Mouse (Mus musculus): ENCODE results near the gene 2700097O09Rik.
"Not testable (repeated sequence)": the region's sequence is repeated elsewhere in the genome, so short reads cannot be mapped to it uniquely, and the experiment has no call there.

The 2700097O09Rik gene

DNA sequence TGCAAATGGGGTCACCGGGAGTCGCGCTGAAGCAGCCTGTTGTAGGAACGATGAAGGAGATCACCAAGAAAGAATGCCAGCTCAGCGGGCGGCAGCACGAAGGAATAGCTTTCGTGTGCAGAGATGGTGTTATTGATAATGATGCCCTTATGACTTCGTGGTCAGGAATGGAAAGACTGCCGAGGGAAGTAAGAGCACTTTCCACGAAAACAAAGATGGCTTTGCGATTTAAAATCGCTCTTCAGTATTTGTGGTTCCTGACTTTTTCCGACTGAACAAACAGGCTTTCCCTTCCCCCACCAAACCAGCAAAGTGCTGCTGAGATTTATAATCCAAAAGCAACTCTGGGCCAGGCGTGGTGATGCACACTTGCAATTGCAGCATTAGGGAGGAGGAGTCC is 38.9 kb downstream of the 2700097O09Rik start:
- DNase-seq (ENCODE audit: low spot score): no peak

DNA sequence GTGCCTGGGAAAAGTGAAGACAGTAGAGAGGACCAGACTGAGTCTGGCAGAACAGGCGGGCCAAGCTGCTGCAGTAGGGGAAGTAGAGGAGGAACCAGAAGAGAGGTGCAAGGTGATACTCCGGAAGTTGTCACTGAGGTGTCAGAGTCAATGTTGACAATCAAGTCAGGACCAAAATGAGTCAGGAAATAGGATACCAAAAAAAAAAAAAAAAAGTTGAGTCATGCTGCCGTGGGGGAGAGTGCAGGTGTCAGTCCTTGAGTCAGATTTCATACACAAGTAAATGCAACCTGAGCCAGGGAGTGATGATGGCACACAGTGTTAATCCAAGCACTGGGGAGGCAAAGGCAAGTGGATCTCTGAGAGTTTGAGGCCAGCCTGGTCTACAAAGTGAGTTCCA is 52.8 kb downstream of the 2700097O09Rik start:
- no peak for DNase-seq (ENCODE audit: low spot score)

GRCm38 (mm10) chr12:55023284-55023683 is 56.6 kb downstream of the 2700097O09Rik start:
- DNase-seq (ENCODE audit: low spot score): no peak

GRCm38 (mm10) chr12:55019421-55019877 is 60.5 kb downstream of the 2700097O09Rik start:
- no peak for DNase-seq (ENCODE audit: low spot score)

DNA sequence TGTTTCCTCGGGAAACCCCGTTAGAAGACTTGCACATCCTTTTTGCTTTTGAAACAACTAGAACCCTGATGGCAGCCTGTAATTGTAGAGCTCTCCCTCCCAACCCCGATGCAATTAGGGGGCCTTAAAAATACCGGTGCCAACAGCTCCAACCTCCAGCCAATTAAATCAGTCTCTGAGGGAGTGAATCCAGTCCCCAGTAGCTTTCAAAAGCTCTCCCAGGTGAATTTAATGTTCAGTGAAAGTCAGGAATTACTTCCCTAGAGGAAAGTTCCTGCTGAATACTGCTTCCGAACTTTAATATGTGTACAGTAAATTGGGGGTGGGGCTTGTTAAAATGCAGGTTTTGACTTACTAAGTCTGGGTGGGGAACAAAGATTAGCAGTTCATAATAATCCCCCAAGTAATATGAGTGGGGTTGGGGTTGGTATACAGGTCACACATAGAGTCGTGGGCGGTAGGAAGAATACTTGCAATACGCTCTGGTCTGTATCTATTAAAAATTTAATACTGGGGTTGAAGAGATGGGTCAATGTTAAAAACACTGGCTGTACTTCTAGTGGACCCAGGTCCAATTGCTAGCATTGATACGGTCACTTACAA is 62.7 kb downstream of the 2700097O09Rik start:
- DNase-seq (ENCODE audit: low spot score): no peak

DNA sequence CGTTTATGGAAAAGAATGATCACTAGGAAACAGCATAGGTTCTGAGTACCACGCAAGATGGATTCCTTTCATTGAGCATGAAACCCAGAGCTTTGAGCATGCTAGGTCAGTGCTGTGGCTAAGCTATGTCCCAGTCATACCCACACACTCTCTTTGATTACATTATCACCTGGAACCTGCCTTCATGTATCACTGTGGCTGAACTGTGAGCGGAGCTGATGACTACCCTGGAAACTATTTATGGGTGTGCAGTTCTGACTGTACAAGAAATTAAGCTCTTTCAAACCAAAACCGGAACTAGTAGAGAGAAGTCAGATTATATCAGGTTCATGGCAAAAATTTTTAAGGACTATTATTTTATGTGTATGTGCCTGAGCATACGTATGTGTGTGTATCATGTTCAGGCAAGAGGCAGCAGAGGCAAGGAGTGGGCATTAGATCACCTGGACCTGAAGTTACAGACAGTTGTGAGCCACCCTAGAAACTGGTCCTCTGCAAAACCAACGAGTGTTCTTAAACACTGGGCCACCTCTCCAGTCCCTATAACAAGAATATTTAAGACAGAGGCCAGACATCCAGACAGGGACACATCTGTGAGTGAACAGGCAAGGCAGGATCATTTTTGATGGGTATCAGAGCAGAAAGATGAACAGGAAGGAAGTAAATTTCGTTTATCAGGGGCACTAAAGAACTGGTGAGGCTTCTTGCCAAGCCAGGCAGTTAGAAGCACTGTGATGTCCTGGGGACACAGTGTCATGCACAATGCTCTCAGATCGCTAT is 63.4 kb downstream of the 2700097O09Rik start:
- DNase-seq (ENCODE audit: low spot score): no peak

DNA sequence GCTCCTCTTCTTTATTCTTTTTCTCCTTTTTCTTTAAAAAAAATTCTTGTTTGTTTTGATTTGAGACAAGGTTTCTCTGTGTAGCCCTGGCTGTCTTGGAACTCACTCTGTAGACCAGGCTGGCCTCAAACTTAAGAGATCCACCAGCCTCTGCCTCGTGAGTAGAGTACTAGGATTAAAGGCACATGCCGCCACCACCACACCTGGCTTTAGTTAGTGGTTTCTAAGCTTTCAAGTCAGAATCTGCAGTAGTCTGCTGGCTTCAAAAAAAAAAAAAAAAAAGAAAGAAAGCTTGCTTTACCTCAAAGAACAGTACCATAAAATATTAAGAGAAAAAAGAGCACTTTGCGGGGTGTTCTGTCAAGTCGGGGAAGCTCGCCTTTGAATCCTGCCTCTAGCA is 64.5 kb downstream of the 2700097O09Rik start:
- DNase-seq (ENCODE audit: low spot score): no peak

- DNase-seq (ENCODE audit: low spot score): no peak
These were observed 66.1 kb downstream of the 2700097O09Rik start, which contains the start of gene Baz1a for GRCm38 (mm10) chr12:55013626-55014398. Gene Baz1a (minus strand): TSS chr12:55014348.

GRCm38 (mm10) chr12:55013031-55013430 is 66.9 kb downstream of the 2700097O09Rik start:
- no peak for DNase-seq (ENCODE audit: low spot score)

- no peak for DNase-seq (ENCODE audit: low spot score)
These were observed 72.4 kb downstream of the 2700097O09Rik start for GRCm38 (mm10) chr12:55007361-55008008.

GRCm38 (mm10) chr12:55006071-55006470 is 73.8 kb downstream of the 2700097O09Rik start:
- no peak for DNase-seq (ENCODE audit: low spot score)

- no peak for DNase-seq (ENCODE audit: low spot score)
These were observed 75.5 kb downstream of the 2700097O09Rik start for GRCm38 (mm10) chr12:55004396-55004795.

DNA sequence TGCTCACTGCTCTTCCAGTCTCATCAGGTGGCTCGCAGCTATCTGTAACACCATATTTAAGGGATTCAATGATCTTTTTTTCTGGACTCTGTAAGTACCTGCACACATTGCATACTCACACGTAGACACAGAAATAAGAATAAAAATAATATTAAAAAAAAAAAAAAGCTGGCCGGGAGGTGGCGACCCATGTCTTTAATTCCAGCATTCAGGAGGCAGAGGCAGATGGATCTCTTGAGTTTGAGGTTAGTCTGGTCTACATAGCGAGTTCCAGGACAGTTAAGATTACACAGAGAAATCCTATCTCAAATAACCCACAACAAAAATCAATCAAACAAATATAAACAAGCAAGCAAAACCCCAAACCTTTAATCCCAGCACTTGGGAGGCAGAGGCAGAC is 76.1 kb downstream of the 2700097O09Rik start:
- no peak for DNase-seq (ENCODE audit: low spot score)

DNA sequence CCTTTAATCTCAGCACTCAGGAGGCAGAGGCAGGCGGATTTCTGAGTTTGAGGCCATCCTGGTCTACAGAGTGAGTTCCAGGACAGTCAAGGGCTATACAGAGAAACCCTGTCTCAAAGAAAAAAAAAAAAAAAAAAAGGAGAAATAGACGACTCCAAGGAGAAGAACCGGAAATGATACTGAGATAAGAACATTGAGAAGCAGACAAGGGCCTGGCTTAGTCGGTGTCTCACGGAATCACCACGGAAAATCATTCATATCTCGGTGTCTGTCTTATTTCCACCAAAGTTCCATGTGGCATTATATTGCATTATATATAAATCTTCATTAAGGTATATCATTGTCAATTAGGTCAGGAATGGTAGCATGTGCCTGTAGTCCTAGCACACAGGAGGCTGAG is 77.4 kb downstream of the 2700097O09Rik start:
- not testable (repeated sequence) for DNase-seq (ENCODE audit: low spot score)

GRCm38 (mm10) chr12:54999016-54999690 is 80.8 kb downstream of the 2700097O09Rik start:
- DNase-seq (ENCODE audit: low spot score): no peak

- no peak for DNase-seq (ENCODE audit: low spot score)
These were observed 81.5 kb downstream of the 2700097O09Rik start for GRCm38 (mm10) chr12:54998411-54998810.

- no peak for DNase-seq (ENCODE audit: low spot score)
These were observed 82.9 kb downstream of the 2700097O09Rik start for GRCm38 (mm10) chr12:54996979-54997474.

DNA sequence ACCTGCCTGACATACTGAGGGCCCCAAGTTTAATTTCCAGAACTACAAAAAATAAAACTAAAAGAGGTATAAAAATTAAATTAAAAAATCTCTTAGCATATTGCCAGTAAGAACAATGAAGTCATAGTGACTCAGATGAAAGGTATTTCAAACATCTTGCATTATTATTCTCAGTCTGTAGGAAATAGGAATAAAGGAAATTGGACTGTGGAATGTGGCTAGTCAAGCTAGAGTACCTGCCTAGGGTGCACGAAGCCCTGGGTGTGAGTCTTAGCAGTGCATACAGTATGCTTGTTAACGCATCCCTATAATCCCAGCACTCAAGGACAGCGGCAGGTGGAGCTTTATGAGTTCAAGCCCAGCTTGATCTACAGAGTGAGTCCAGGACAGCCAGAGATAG is 83.9 kb downstream of the 2700097O09Rik start:
- no peak for DNase-seq (ENCODE audit: low spot score)
